Mouse (Mus musculus): ENCODE measurements around the gene Syn3.

The Syn3 gene

GRCm38 (mm10) chr10:86203915-86204314 is 294.8 kb downstream of the Syn3 start:
- no peak for DNase-seq (ENCODE audit: low spot score)

GRCm38 (mm10) chr10:86203175-86203574 is 295.5 kb downstream of the Syn3 start:
- DNase-seq (ENCODE audit: low spot score) = no peak

- no peak for DNase-seq (ENCODE audit: low spot score)
These were observed 296.9 kb downstream of the Syn3 start for GRCm38 (mm10) chr10:86201826-86202225.

GRCm38 (mm10) chr10:86201006-86201405 is 297.7 kb downstream of the Syn3 start:
- no peak for DNase-seq (ENCODE audit: low spot score)

- no peak for DNase-seq (ENCODE audit: low spot score)
These were observed 302.2 kb downstream of the Syn3 start for GRCm38 (mm10) chr10:86196414-86197025.

GRCm38 (mm10) chr10:86194722-86195121 is 304.0 kb downstream of the Syn3 start:
- DNase-seq (ENCODE audit: low spot score) = no peak

GRCm38 (mm10) chr10:86193863-86194434 is 304.7 kb downstream of the Syn3 start:
- no peak for DNase-seq (ENCODE audit: low spot score)

- DNase-seq (ENCODE audit: low spot score) = no peak
These were observed 310.1 kb downstream of the Syn3 start for GRCm38 (mm10) chr10:86188614-86189013.

GRCm38 (mm10) chr10:86187881-86188280 is 310.8 kb downstream of the Syn3 start:
- DNase-seq (ENCODE audit: low spot score) = no peak

- DNase-seq (ENCODE audit: low spot score) = no peak
These were observed 315.4 kb downstream of the Syn3 start for GRCm38 (mm10) chr10:86183148-86183885.

- peak; percentile 13 for DNase-seq (ENCODE audit: low spot score)
These were observed 316.4 kb downstream of the Syn3 start for GRCm38 (mm10) chr10:86182183-86182805.

GRCm38 (mm10) chr10:86176411-86176810 is 322.3 kb downstream of the Syn3 start:
- no peak for DNase-seq (ENCODE audit: low spot score)

GRCm38 (mm10) chr10:86174017-86174416 is 324.7 kb downstream of the Syn3 start:
- no peak for DNase-seq (ENCODE audit: low spot score)

GRCm38 (mm10) chr10:86173284-86173683 is 325.4 kb downstream of the Syn3 start:
- DNase-seq (ENCODE audit: low spot score) = no peak

GRCm38 (mm10) chr10:86171246-86171645 is 327.4 kb downstream of the Syn3 start:
- no peak for DNase-seq (ENCODE audit: low spot score)

GRCm38 (mm10) chr10:86168084-86168483 is 330.6 kb downstream of the Syn3 start:
- DNase-seq (ENCODE audit: low spot score) = no peak

GRCm38 (mm10) chr10:86166854-86167268 is 331.8 kb downstream of the Syn3 start:
- no peak for DNase-seq (ENCODE audit: low spot score)

GRCm38 (mm10) chr10:86164098-86164497 is 334.6 kb downstream of the Syn3 start:
- DNase-seq (ENCODE audit: low spot score) = no peak

- peak; percentile 8 for DNase-seq (ENCODE audit: low spot score)
These were observed 336.9 kb downstream of the Syn3 start for GRCm38 (mm10) chr10:86161783-86162271.

GRCm38 (mm10) chr10:86158198-86158899 is 340.3 kb downstream of the Syn3 start:
- no peak for DNase-seq (ENCODE audit: low spot score)

- no peak for DNase-seq (ENCODE audit: low spot score)
These were observed 343.4 kb downstream of the Syn3 start for GRCm38 (mm10) chr10:86155344-86155743.

- no peak for DNase-seq (ENCODE audit: low spot score)
These were observed 345.5 kb downstream of the Syn3 start for GRCm38 (mm10) chr10:86153221-86153620.

All from c-Kit-positive CD71-positive TER-119-positive erythroid progenitor cells, embryonic 14.5 days (primary cell).